ENCODE assay signal across 7 mouse cellular contexts in the genomic region with DNA sequence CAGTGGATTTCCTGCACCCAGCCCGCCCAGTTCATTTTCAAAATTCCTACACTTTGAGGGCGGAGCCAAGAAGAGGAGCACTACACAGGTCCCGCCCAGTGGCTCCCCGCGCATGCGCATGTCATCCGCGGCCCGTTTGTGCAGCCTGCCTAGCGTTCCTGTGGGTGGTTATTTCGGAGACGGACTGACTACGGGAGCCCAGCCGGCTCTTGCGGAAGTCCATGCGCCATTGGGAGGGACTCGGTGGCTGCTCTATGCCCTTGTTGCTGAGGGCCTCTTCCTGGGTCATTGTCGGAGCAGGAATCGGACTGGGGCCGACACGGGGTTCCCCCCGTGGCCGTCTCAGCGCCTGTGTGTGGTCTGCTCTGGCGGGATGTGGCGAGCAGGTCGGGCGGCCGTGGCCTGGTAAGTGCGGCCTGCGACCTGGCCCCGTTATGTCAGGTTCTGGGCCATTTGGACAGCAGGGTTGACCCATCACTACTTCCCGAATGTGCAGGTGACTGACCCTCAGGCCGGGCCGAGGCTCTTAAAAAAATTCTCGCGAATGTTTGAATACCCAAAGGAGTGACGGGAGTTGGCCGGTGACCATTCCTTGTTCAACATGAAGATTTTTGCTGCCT. TPM values are rescaled to one million over a fixed set of nuclear protein-coding genes. Genes with fewer than 3 reads are reported as not detected.
A peak's percentile ranks its signal among the peaks of the same experiment; 100 is the strongest.
DNase-seq lines count a peak whose midpoint lies in the region; ATAC-seq lines count a peak whose summit lies in the region.

A gene (plus strand): TSS at position 168 of the 620 bp plus-strand sequence.

- H3K9ac ChIP-seq in embryonic facial prominence, embryonic 12.5 days = peak within 1 kb of the TSS; percentile 91
- peak within 1 kb of the TSS; percentile 95 for H3K9ac ChIP-seq in limb, embryonic 11.5 days (ENCODE audit: low read length)
- peak within 1 kb of the TSS; percentile 88 for H3K9ac ChIP-seq in midbrain, embryonic 14.5 days (replicated peaks; ENCODE audit: low read length)

- peak; percentile 96 for DNase-seq in adrenal gland, postnatal 25 days
- peak; percentile 99 for DNase-seq in heart, adult 11 months
- peak; percentile 100 for DNase-seq in kidney, adult 18-20 months
- peak; percentile 99 for DNase-seq in limb, embryonic 11.5 days (ENCODE audit: low spot score)
- peak; percentile 98 for DNase-seq in midbrain, embryonic 14.5 days
- peak; percentile 92 to 98 for DNase-seq in spleen, adult 18-20 months

- WGBS in embryonic facial prominence, embryonic 12.5 days = under 1% methylated on average over 39 of the region's 39 CpGs
- WGBS in limb, embryonic 11.5 days = under 1% methylated on average over 39 of the region's 39 CpGs
- WGBS in midbrain, embryonic 14.5 days = under 1% methylated on average over 39 of the region's 39 CpGs

- H3K27me3 ChIP-seq in embryonic facial prominence, embryonic 12.5 days = no peaks in the 10 kb centered on the region
- no peaks in the 10 kb centered on the region for H3K27me3 ChIP-seq in limb, embryonic 11.5 days (ENCODE audit: control insufficient read depth, insufficient read depth, low read length)
- no peaks in the 10 kb centered on the region for H3K27me3 ChIP-seq in midbrain, embryonic 14.5 days (ENCODE audit: control insufficient read depth, insufficient read depth, low read length)

- no peaks in the 10 kb centered on the region for H3K9me3 ChIP-seq in embryonic facial prominence, embryonic 12.5 days
- no peaks in the 10 kb centered on the region for H3K9me3 ChIP-seq in limb, embryonic 11.5 days (ENCODE audit: control insufficient read depth, low read length)
- no peaks in the 10 kb centered on the region for H3K9me3 ChIP-seq in midbrain, embryonic 14.5 days (ENCODE audit: control insufficient read depth, low read length)

- H3K4me1 ChIP-seq in embryonic facial prominence, embryonic 12.5 days = peaks cover 7% of the 10 kb centered on the region
- H3K4me1 ChIP-seq in limb, embryonic 11.5 days (ENCODE audit: control insufficient read depth, insufficient read depth, low read length) = peaks cover 4% of the 10 kb centered on the region; the same call in 1 of the 2 replicates
- peaks cover 8% of the 10 kb centered on the region for H3K4me1 ChIP-seq in midbrain, embryonic 14.5 days (ENCODE audit: control insufficient read depth, insufficient read depth, low read length)

- peak within 1 kb of the TSS; percentile 81 for H3K4me2 ChIP-seq in embryonic facial prominence, embryonic 12.5 days (replicated peaks)
- peak within 1 kb of the TSS; percentile 82 for H3K4me2 ChIP-seq in limb, embryonic 11.5 days (ENCODE audit: low read depth, severe bottlenecking)
- H3K4me2 ChIP-seq in midbrain, embryonic 14.5 days (ENCODE audit: low read length) = peak within 1 kb of the TSS; percentile 86

- H3K4me3 ChIP-seq in embryonic facial prominence, embryonic 12.5 days = peak within 1 kb of the TSS; percentile 92
- H3K4me3 ChIP-seq in limb, embryonic 11.5 days (ENCODE audit: low read depth, low read length) = peak within 1 kb of the TSS; percentile 95
- H3K4me3 ChIP-seq in midbrain, embryonic 14.5 days (replicated peaks; ENCODE audit: low read depth, low read length) = peak within 1 kb of the TSS; percentile 93

- no peak within 1 kb of the TSS for H3K27ac ChIP-seq in embryonic facial prominence, embryonic 12.5 days
- 0 out of 2 replicates have a peak within 1 kb of the TSS, but pooled peaks have one; percentile 14 for H3K27ac ChIP-seq in limb, embryonic 11.5 days (replicated peaks; ENCODE audit: low read depth, low read length)
- peak within 1 kb of the TSS; percentile 32; the same call in 1 of the 2 replicates for H3K27ac ChIP-seq in midbrain, embryonic 14.5 days (replicated peaks; ENCODE audit: low read depth, low read length)

- no peaks in the 10 kb centered on the region for H3K36me3 ChIP-seq in embryonic facial prominence, embryonic 12.5 days
- H3K36me3 ChIP-seq in limb, embryonic 11.5 days (ENCODE audit: control insufficient read depth, insufficient read depth, low read length) = no peaks in the 10 kb centered on the region
- no peaks in the 10 kb centered on the region for H3K36me3 ChIP-seq in midbrain, embryonic 14.5 days (ENCODE audit: control insufficient read depth, insufficient read depth, low read length)

- ATAC-seq in embryonic facial prominence, embryonic 12.5 days (ENCODE audit: insufficient number of reproducible peaks, insufficient read depth, low FRiP score, low TSS enrichment) = peak; percentile 97
- peak; percentile 98 for ATAC-seq in limb, embryonic 11.5 days (ENCODE audit: insufficient number of reproducible peaks, low FRiP score, low TSS enrichment, low read depth)
- ATAC-seq in midbrain, embryonic 14.5 days (ENCODE audit: low FRiP score, low TSS enrichment) = peak; percentile 99

RNA-seq across cellular contexts. Expression of the gene that starts here (rescaled TPM):
- 85.9 and 87.9 TPM in 2 replicates for total RNA-seq in adrenal gland, postnatal 25 days (2021)
- 37.9 and 38.9 TPM in 2 replicates for polyA plus RNA-seq in embryonic facial prominence, embryonic 12.5 days (2016; fragmentation: Nextera tagmentation; extraction: Ambion mirVana)
- polyA plus RNA-seq in limb, embryonic 11.5 days (2014; fragmentation: Nextera tagmentation; extraction: Ambion mirVana) = 45.4 and 49.8 TPM in 2 replicates
- polyA plus RNA-seq in midbrain, embryonic 14.5 days (2014; fragmentation: Nextera tagmentation; extraction: Ambion mirVana) = 45.6 and 69.2 TPM in 2 replicates
